Mouse (Mus musculus): ENCODE measurements around the gene Atrn. TPM values are rescaled to one million over a fixed set of nuclear protein-coding genes. Genes with fewer than 3 reads are reported as not detected.
"Not testable (repeated sequence)": the region's sequence is repeated elsewhere in the genome, so short reads cannot be mapped to it uniquely, and the experiment has no call there.

The Atrn gene
- polyA plus RNA-seq, 1 experiment from 2014 or later, result 7.2 TPM

DNA sequence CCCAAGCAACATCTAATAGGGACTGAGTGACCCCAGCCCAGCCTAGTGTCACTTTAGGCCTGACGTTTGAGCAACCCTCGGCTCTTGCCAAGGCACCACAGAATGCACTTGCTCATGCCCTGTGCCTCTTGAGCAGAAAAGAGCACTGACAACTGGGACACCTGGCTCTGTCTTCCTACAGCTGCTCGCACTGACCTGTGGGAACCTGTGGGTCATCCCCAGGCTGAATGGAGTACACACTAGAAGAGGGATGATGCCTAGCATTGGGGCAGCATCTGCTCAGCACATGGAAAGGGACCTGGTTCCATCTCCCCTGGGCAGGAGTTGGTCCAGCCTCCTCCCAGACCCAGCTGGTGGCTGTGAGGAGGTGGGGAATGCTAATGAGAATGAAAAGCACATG lies 120.6 kb downstream of the Atrn start:
- no peak overlapping the region for H3K4me2 ChIP-seq
- no peaks in the 10 kb centered on the region for H3K27me3 ChIP-seq (replicated peaks)
- no peaks in the 10 kb centered on the region for H3K9me3 ChIP-seq (replicated peaks)
- no peak for ATAC-seq (ENCODE audit: insufficient number of reproducible peaks, low FRiP score)
- peaks cover 16% of the 10 kb centered on the region for H3K4me1 ChIP-seq (replicated peaks)
- no peak overlapping the region for H3K9ac ChIP-seq
- no peak overlapping the region for H3K4me3 ChIP-seq
- peaks cover 34% of the 10 kb centered on the region for H3K36me3 ChIP-seq
- 86% methylated on average over 3 of the region's 3 CpGs for WGBS
- no peak overlapping the region for H3K27ac ChIP-seq (ENCODE audit: poor library complexity, severe bottlenecking)

DNA sequence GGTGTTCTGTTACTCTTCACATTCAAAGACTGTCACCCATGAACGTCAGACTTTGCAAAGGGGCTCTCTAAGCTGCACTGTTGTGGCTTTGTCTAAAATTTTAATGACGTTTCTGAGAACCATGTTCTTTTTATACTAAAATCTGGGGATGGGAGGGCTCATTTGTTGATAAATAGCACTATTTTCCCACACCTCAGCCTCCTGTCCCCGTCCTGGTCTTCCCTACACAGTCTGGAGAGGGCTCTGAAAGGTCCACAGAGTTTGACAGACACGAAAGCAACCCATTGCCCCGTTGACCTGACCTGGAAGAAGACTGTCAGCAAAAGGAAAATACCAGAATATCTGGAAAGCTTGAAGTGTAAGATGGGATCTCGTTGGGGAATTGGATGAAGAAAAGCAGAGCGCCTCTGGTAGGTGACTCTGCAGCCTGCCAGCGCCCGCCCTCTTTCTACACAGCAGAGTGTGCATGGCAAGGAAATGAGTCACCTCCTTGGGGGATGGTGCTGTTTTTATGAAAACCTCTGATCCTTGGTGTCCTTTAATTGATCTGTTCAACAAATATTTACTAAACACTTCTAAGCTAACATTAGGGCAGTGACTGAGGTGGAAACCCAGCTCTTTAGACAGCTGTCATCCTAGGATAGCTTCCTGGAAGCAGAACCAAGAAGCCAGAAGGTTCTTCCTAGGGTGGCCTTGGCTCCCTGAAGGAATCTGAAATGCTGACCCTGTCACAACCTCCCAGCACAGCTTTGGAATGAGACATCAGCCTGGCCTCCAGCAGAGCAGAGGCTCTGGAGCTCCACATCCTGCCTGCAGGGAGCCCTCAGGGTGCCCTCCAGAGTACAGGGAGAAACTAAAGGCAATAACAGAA lies 123.0 kb downstream of the Atrn start:
- ATAC-seq (ENCODE audit: insufficient number of reproducible peaks, low FRiP score), result peak; percentile 78
- Histone ChIP-seq H3K4me2 (peak overlapping the region; percentile 0), H3K9ac (no peak overlapping the region; the same call in 1 of the 2 replicates), H3K27me3 (replicated peaks) (no peaks in the 10 kb centered on the region), H3K27ac (ENCODE audit: poor library complexity, severe bottlenecking) (peak overlapping the region; percentile 68), H3K4me3 (no peak overlapping the region), H3K36me3 (peaks cover 15% of the 10 kb centered on the region), H3K4me1 (replicated peaks) (peaks cover 16% of the 10 kb centered on the region), H3K9me3 (replicated peaks) (0 out of 2 replicates have a peak, but pooled peaks cover 3% of the 10 kb centered on the region)
- 34% methylated on average over 9 of the region's 9 CpGs for WGBS

DNA sequence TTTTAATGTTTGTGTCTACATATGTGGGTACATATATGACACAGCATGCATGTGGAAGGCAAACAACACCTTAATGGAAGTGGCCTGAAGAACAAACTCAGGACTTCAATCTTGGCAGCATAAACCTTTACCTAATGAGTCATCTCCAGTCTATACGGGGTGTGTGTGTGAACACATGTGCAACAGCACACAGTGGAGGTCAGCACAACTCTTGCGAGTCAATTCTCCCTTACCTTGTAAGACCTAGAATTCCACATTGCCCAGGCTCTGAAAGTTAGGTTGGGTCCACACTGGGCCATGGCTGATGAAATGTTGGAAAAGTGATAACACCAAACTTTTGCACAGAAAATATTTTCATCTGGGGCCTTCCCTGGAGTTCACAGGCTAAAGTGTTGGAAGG lies 124.3 kb downstream of the Atrn start:
- H3K4me3 ChIP-seq, result no peak overlapping the region
- no peak overlapping the region for H3K9ac ChIP-seq
- no peaks in the 10 kb centered on the region for H3K27me3 ChIP-seq (replicated peaks)
- peaks cover 16% of the 10 kb centered on the region for H3K4me1 ChIP-seq (replicated peaks)
- H3K9me3 ChIP-seq (replicated peaks), result 0 out of 2 replicates have a peak, but pooled peaks cover 3% of the 10 kb centered on the region
- WGBS, result 85% methylated on average over 2 of the region's 2 CpGs
- H3K27ac ChIP-seq (ENCODE audit: poor library complexity, severe bottlenecking), result no peak overlapping the region
- ATAC-seq (ENCODE audit: insufficient number of reproducible peaks, low FRiP score), result no peak
- no peak overlapping the region for H3K4me2 ChIP-seq
- peaks cover 15% of the 10 kb centered on the region for H3K36me3 ChIP-seq

DNA sequence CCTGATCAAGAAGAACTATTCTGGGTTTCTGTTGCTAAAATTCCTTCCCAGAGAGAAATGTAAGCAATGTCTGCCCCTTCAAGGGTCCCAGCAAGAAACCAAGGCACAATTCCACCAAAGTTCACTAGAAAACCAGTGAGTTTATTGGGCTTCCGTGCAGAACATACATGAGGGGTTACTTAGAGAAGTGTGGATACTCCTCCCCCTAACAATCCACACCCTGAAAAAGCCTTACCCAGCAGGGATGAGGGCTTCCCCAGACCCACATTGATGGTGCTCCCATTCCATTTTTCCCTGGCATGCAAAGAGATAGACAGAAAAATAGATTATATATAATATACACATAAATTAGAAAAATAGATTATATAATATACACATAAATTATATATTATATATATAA lies 124.7 kb downstream of the Atrn start:
- H3K4me1 ChIP-seq (replicated peaks), result peaks cover 16% of the 10 kb centered on the region
- H3K36me3 ChIP-seq, result peaks cover 11% of the 10 kb centered on the region
- WGBS, result 77% methylated on average over 1 of the region's 1 CpGs
- H3K27me3 ChIP-seq (replicated peaks), result peaks cover 1% of the 10 kb centered on the region; the same call in 1 of the 2 replicates
- no peak for ATAC-seq (ENCODE audit: insufficient number of reproducible peaks, low FRiP score)
- no peak overlapping the region for H3K4me3 ChIP-seq
- H3K9me3 ChIP-seq (replicated peaks), result 0 out of 2 replicates have a peak, but pooled peaks cover 3% of the 10 kb centered on the region
- no peak overlapping the region for H3K9ac ChIP-seq
- H3K4me2 ChIP-seq, result no peak overlapping the region
- H3K27ac ChIP-seq (ENCODE audit: poor library complexity, severe bottlenecking), result no peak overlapping the region

DNA sequence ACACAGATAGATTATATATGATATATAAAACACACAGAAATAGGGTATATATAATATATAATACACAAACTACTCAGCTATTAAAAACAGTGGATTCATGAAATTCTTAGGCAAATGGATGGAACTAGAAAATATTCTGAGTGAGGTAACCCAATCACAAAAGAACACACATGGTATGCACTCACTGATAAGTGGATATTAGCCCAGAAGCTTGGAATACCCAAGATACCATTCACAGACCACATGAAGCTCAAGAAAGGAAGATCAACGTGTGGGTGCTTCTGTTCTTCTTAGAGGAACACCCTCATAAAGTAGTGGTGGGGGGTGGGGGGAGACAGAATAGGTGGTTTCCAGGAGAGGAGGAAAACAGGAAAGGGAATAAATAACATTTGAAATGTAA lies 125.1 kb downstream of the Atrn start:
- H3K9me3 ChIP-seq (replicated peaks); H3K36me3 ChIP-seq; ATAC-seq (ENCODE audit: insufficient number of reproducible peaks, low FRiP score); H3K4me2 ChIP-seq; H3K27ac ChIP-seq (ENCODE audit: poor library complexity, severe bottlenecking); H3K4me3 ChIP-seq; H3K9ac ChIP-seq; H3K27me3 ChIP-seq (replicated peaks): not testable (repeated sequence)
- H3K4me1 ChIP-seq (replicated peaks), result peaks cover 16% of the 10 kb centered on the region
- WGBS, result 37% methylated on average over 1 of the region's 1 CpGs

DNA sequence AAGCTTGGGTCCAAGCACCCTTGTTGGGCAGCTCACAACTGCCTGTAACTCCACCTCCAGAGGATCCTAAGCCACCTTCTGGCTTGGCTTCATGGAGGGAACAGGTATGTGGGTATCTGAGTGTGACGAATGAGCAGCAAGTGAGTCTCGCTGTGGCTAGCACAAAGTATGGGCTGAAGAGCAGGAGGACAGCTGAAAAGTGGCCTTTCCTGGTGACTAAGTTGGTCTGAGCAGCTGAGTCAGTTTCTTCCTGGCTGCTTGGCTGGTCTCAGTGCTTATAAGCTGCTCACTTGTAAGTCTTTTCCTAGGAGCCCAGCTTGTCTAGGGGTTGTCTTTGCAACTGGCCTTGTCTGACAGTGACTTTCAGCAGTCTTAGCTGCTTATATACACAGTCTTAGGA lies 130.0 kb downstream of the Atrn start:
- H3K9ac ChIP-seq, result no peak overlapping the region
- 83% methylated on average over 2 of the region's 2 CpGs for WGBS
- H3K4me1 ChIP-seq (replicated peaks), result peaks cover 14% of the 10 kb centered on the region
- ATAC-seq (ENCODE audit: insufficient number of reproducible peaks, low FRiP score), result no peak
- no peak overlapping the region for H3K4me3 ChIP-seq
- no peak overlapping the region for H3K4me2 ChIP-seq
- 0 out of 2 replicates have a peak, but pooled peaks cover 3% of the 10 kb centered on the region for H3K9me3 ChIP-seq (replicated peaks)
- no peak overlapping the region for H3K27ac ChIP-seq (ENCODE audit: poor library complexity, severe bottlenecking)
- H3K27me3 ChIP-seq (replicated peaks), result peaks cover 36% of the 10 kb centered on the region
- H3K36me3 ChIP-seq, result no peaks in the 10 kb centered on the region

DNA sequence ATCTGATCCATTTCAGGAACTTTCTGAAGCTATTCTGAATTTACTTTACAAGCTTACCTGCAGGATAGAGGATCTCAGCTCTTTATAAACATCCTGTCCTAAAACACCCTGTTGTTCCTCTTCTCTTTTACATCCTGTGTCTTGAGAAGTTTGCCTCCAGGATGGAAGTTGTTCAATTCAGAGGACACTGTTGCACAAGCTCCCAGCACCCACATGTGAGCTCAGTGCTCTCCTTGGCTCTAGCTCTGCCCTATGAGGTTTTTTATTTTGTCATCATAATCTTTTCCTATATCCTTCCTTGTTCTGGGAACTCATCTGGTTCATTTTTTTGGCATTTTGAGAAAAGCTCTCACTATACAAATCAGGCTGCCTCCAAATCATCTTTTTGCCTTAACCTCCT lies 130.5 kb downstream of the Atrn start:
- ATAC-seq (ENCODE audit: insufficient number of reproducible peaks, low FRiP score), result no peak
- H3K9me3 ChIP-seq (replicated peaks), result 0 out of 2 replicates have a peak, but pooled peaks cover 3% of the 10 kb centered on the region
- H3K4me3 ChIP-seq, result no peak overlapping the region
- peaks cover 40% of the 10 kb centered on the region for H3K27me3 ChIP-seq (replicated peaks)
- no peaks in the 10 kb centered on the region for H3K36me3 ChIP-seq
- no peak overlapping the region for H3K27ac ChIP-seq (ENCODE audit: poor library complexity, severe bottlenecking)
- no peak overlapping the region for H3K9ac ChIP-seq
- H3K4me1 ChIP-seq (replicated peaks), result peaks cover 18% of the 10 kb centered on the region
- H3K4me2 ChIP-seq, result no peak overlapping the region

DNA sequence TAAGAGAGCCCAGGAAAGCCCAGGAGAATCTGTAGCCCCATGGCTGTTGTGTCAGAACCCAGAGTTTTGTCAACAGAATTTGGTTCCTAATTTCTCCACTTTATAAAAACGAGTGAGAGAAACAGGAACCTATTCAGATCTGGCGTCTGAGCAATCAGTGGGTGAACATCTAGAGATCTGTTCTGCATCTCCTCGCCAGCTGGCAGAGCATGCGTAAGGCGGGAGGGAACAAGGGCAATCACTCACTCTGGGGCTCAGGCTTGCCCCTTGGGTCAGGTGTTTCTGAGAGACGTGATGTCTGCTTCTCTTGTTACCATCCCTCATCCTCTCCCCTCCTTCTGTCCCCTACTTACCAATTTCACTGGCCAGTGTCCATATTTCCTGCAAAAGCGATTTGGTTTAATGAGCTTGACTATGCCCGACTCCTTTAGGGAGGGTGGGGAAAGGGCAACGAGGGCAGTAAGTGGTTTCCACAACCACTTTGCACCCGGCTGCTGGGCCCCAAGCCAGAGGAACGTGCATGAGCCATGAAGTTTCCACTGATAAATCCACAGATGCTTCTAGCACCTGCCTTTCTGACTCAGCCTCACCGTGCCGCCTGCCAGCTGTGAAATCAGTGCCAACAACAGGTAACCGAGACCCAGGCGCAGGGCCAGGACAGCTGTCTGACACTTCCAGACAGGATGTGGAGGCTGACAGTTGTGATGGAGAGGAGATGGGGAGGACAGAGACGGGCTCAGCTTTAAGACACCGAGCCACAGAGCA lies 131.1 kb downstream of the Atrn start:
- no peak overlapping the region for H3K4me3 ChIP-seq
- 38% methylated on average over 17 of the region's 17 CpGs for WGBS
- H3K9me3 ChIP-seq (replicated peaks), result 0 out of 2 replicates have a peak, but pooled peaks cover 3% of the 10 kb centered on the region
- peaks cover 18% of the 10 kb centered on the region for H3K4me1 ChIP-seq (replicated peaks)
- H3K27ac ChIP-seq (ENCODE audit: poor library complexity, severe bottlenecking), result no peak overlapping the region
- H3K4me2 ChIP-seq, result no peak overlapping the region
- peaks cover 46% of the 10 kb centered on the region for H3K27me3 ChIP-seq (replicated peaks)
- no peaks in the 10 kb centered on the region for H3K36me3 ChIP-seq
- ATAC-seq (ENCODE audit: insufficient number of reproducible peaks, low FRiP score), result no peak
- H3K9ac ChIP-seq, result no peak overlapping the region

DNA sequence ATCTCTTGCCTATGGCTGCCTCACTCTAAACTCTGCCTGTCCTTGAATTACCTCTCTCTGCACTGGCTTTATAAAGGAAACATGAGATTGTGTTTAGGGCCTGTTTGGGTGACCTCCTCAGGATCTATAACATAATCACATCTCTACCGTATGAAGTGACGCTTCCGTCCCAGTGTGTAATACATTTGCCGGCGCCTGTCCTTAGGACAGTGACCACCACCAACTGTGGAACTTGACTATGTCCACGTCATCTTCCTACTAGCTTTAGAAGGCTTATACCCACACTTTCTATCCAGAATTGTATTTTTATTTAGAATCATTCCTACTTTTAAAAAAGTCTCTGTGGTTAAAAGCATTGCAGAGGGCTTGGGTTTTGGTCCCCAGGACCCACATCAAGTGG lies 131.9 kb downstream of the Atrn start:
- Histone ChIP-seq H3K27ac (ENCODE audit: poor library complexity, severe bottlenecking) (no peak overlapping the region), H3K27me3 (replicated peaks) (peaks cover 54% of the 10 kb centered on the region), H3K4me3 (no peak overlapping the region), H3K4me2 (no peak overlapping the region), H3K4me1 (replicated peaks) (peaks cover 18% of the 10 kb centered on the region), H3K9ac (no peak overlapping the region), H3K36me3 (no peaks in the 10 kb centered on the region), H3K9me3 (replicated peaks) (0 out of 2 replicates have a peak, but pooled peaks cover 3% of the 10 kb centered on the region)
- no peak for ATAC-seq (ENCODE audit: insufficient number of reproducible peaks, low FRiP score)
- WGBS, result 84% methylated on average over 6 of the region's 6 CpGs

DNA sequence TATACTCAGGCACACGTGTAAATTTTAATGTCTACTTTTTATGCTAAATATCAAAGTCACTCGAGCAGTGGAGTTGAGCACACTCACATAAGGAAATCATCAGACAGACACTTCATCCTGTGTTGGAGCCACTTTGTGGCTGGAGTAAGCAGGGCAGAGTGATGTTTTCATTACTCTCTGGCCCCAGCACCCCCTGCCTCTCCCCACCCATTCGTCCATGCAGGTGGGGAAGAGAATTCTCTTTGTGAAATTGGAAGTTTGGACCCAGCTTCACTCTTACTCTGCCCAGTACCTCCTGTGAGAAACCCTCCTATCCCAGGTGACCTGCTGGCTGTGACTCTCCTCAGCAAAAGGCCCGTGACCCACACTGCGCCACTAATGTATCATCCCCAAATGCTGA lies 132.4 kb downstream of the Atrn start:
- Histone ChIP-seq H3K9me3 (replicated peaks) (no peaks in the 10 kb centered on the region), H3K27ac (ENCODE audit: poor library complexity, severe bottlenecking) (no peak overlapping the region), H3K27me3 (replicated peaks) (peaks cover 57% of the 10 kb centered on the region), H3K4me2 (no peak overlapping the region), H3K9ac (no peak overlapping the region), H3K36me3 (no peaks in the 10 kb centered on the region), H3K4me1 (replicated peaks) (peaks cover 18% of the 10 kb centered on the region), H3K4me3 (no peak overlapping the region)
- no peak for ATAC-seq (ENCODE audit: insufficient number of reproducible peaks, low FRiP score)
- WGBS, result 79% methylated on average over 5 of the region's 5 CpGs
